Comparison of ENCODE assay signal across 16 mouse cellular contexts in genomic region chr10:63839011-63839410, GRCm38 (mm10).
DNase-seq lines count a peak whose midpoint lies in the region; ATAC-seq and TF ChIP-seq lines count a peak whose summit lies in the region.
"Had no signal": no experiment of that assay in that cellular context is flagged by ENCODE, and none has a peak within 500 bp of the region (broad histone marks: within the 10 kb centered on the region; RNA-seq: fewer than 3 reads in every experiment).

No protein-coding gene starts in this region.

- TF ChIP-seq POLR2A in brain, embryonic 14.5 days (IDR thresholded peaks at IDR 0.05; ENCODE audit: borderline replicate concordance, extremely low read depth, insufficient read depth, insufficient read length, poor library complexity, severe bottlenecking): no peak
- no peak for TF ChIP-seq POLR2A in heart, adult 2 months (IDR thresholded peaks at IDR 0.05; ENCODE audit: insufficient read depth, low read depth, low read length)

- no peak overlapping the region for H3K9ac ChIP-seq in forebrain, embryonic 15.5 days (replicated peaks)
- no peak overlapping the region for H3K9ac ChIP-seq in heart, adult 2 months (ENCODE audit: low read depth, low read length)
- H3K9ac ChIP-seq: embryonic facial prominence, embryonic 15.5 days; limb, embryonic 13.5 days; neural tube, embryonic 12.5 days had no signal

- 60% methylated on average over 4 of the region's 4 CpGs for WGBS in forebrain, embryonic 15.5 days
- WGBS in forebrain, embryonic 10.5 days: 92% methylated on average over 4 of the region's 4 CpGs
- WGBS in heart, adult 2 months: 82% methylated on average over 4 of the region's 4 CpGs

- no peak for DNase-seq in forebrain, embryonic 10.5 days (ENCODE audit: extremely low spot score, low spot score)
- peak; percentile 75 for DNase-seq in brain, embryonic 14.5 days (ENCODE audit: low read depth)
- peak; percentile 9 to 10 for DNase-seq in cerebellum, postnatal 36 days
- peak; percentile 34 to 81 for DNase-seq in left cerebral cortex, postnatal 25 days (ENCODE audit: low spot score in 2 of 2)
- DNase-seq in urinary bladder, postnatal 25 days (ENCODE audit: low spot score): no peak
- no peak for DNase-seq in adrenal gland, adult 8-10 months
- no peak for DNase-seq in heart, adult 2 months
- DNase-seq: heart, postnatal 14 days; lung, adult 2 months; retina, postnatal 1 day had no signal

- peak; percentile 82 for ATAC-seq in forebrain, embryonic 15.5 days (replicated peaks)

- H3K9me3 ChIP-seq in forebrain, embryonic 15.5 days: no peaks in the 10 kb centered on the region
- no peaks in the 10 kb centered on the region for H3K9me3 ChIP-seq in forebrain, embryonic 10.5 days
- H3K9me3 ChIP-seq: embryonic facial prominence, embryonic 15.5 days; limb, embryonic 13.5 days; neural tube, embryonic 12.5 days had no signal

- peaks cover 5% of the 10 kb centered on the region for H3K4me1 ChIP-seq in forebrain, embryonic 15.5 days
- no peaks in the 10 kb centered on the region for H3K4me1 ChIP-seq in forebrain, embryonic 10.5 days
- no peaks in the 10 kb centered on the region for H3K4me1 ChIP-seq in heart, adult 2 months (ENCODE audit: control insufficient read depth, insufficient read depth, low read length)
- H3K4me1 ChIP-seq: embryonic facial prominence, embryonic 15.5 days; limb, embryonic 13.5 days; neural tube, embryonic 12.5 days had no signal

- H3K27ac ChIP-seq in forebrain, embryonic 15.5 days (replicated peaks): no peak overlapping the region
- no peak overlapping the region for H3K27ac ChIP-seq in forebrain, embryonic 10.5 days
- H3K27ac ChIP-seq in heart, adult 2 months: no peak overlapping the region
- H3K27ac ChIP-seq: embryonic facial prominence, embryonic 15.5 days; kidney, postnatal 0 days; limb, embryonic 13.5 days; neural tube, embryonic 12.5 days; stomach, postnatal 0 days had no signal

- no peaks in the 10 kb centered on the region for H3K79me2 ChIP-seq in heart, adult 2 months (replicated peaks; ENCODE audit: control insufficient read depth, insufficient read depth, low read length)

- no peak for TF ChIP-seq CTCF in brain, embryonic 14.5 days (IDR thresholded peaks at IDR 0.05; ENCODE audit: borderline replicate concordance, extremely low read depth, insufficient read depth, insufficient read length)
- no peak for TF ChIP-seq CTCF in heart, adult 2 months (IDR thresholded peaks at IDR 0.05)

- H3K4me2 ChIP-seq in forebrain, embryonic 15.5 days (replicated peaks): no peak overlapping the region
- H3K4me2 ChIP-seq: embryonic facial prominence, embryonic 15.5 days; limb, embryonic 13.5 days; neural tube, embryonic 12.5 days had no signal

- no peak for TF ChIP-seq EP300 in heart, adult 2 months (IDR thresholded peaks at IDR 0.05; ENCODE audit: insufficient read depth, low read depth, low read length)

- H3K4me3 ChIP-seq in forebrain, embryonic 15.5 days: no peak overlapping the region
- H3K4me3 ChIP-seq in forebrain, embryonic 10.5 days: no peak overlapping the region
- H3K4me3 ChIP-seq in heart, adult 2 months: no peak overlapping the region
- H3K4me3 ChIP-seq: embryonic facial prominence, embryonic 15.5 days; limb, embryonic 13.5 days; neural tube, embryonic 12.5 days had no signal

- no peaks in the 10 kb centered on the region for H3K27me3 ChIP-seq in forebrain, embryonic 15.5 days
- no peaks in the 10 kb centered on the region for H3K27me3 ChIP-seq in forebrain, embryonic 10.5 days (ENCODE audit: poor library complexity, severe bottlenecking)
- no peaks in the 10 kb centered on the region for H3K27me3 ChIP-seq in heart, adult 2 months (ENCODE audit: control insufficient read depth, insufficient read depth, low read length)
- H3K27me3 ChIP-seq: embryonic facial prominence, embryonic 15.5 days; limb, embryonic 13.5 days; neural tube, embryonic 12.5 days had no signal

- intact Hi-C loops in left cerebral cortex, postnatal 25 days (cut with DNase I): no loop called here
- intact Hi-C loops in heart, adult 2 months (cut with DNase I): no loop called here

- H3K36me3 ChIP-seq in forebrain, embryonic 15.5 days: no peaks in the 10 kb centered on the region
- H3K36me3 ChIP-seq in forebrain, embryonic 10.5 days (replicated peaks): no peaks in the 10 kb centered on the region
- H3K36me3 ChIP-seq in heart, adult 2 months (ENCODE audit: control insufficient read depth, insufficient read depth, low read length): no peaks in the 10 kb centered on the region
- H3K36me3 ChIP-seq: embryonic facial prominence, embryonic 15.5 days; limb, embryonic 13.5 days; neural tube, embryonic 12.5 days had no signal

Comparison
In these comparisons a context has a peak if more than half of its experiments do, and no peak if none do; other contexts are left out.
1. DNase-seq: peak in brain, embryonic 14.5 days (single experiment), cerebellum, postnatal 36 days (2 of 2) and left cerebral cortex, postnatal 25 days (2 of 2); none in forebrain, embryonic 10.5 days (single experiment), urinary bladder, postnatal 25 days (single experiment), adrenal gland, adult 8-10 months (single experiment) and heart, adult 2 months (0 of 2).